In genomic region chr9:50734989-50735388, GRCm38 (mm10) we compare ENCODE assay signal across 8 mouse cellular contexts. TPM values are rescaled to one million over a fixed set of nuclear protein-coding genes. Genes with fewer than 3 reads are reported as not detected.
DNase-seq lines count a peak whose midpoint lies in the region; ATAC-seq lines count a peak whose summit lies in the region.

No protein-coding gene starts in this region.

- no peak for ATAC-seq in forebrain, embryonic 11.5 days (replicated peaks; ENCODE audit: low FRiP score)
- ATAC-seq in hindbrain, embryonic 14.5 days (ENCODE audit: low FRiP score) = no peak
- no peak for ATAC-seq in limb, embryonic 12.5 days (ENCODE audit: insufficient number of reproducible peaks, insufficient read depth, low FRiP score, low TSS enrichment, low read depth)
- ATAC-seq in neural tube, embryonic 15.5 days (ENCODE audit: low FRiP score) = no peak

- no peaks in the 10 kb centered on the region for H3K36me3 ChIP-seq in forebrain, embryonic 11.5 days (ENCODE audit: control insufficient read depth, insufficient read depth, low read length)
- H3K36me3 ChIP-seq in hindbrain, embryonic 14.5 days (replicated peaks; ENCODE audit: control insufficient read depth, insufficient read depth) = no peaks in the 10 kb centered on the region
- H3K36me3 ChIP-seq in limb, embryonic 12.5 days = no peaks in the 10 kb centered on the region
- H3K36me3 ChIP-seq in neural tube, embryonic 15.5 days = no peaks in the 10 kb centered on the region

- no peak overlapping the region for H3K9ac ChIP-seq in forebrain, embryonic 11.5 days (ENCODE audit: low read length)
- H3K9ac ChIP-seq in hindbrain, embryonic 14.5 days = no peak overlapping the region
- no peak overlapping the region for H3K9ac ChIP-seq in limb, embryonic 12.5 days (replicated peaks)
- no peak overlapping the region for H3K9ac ChIP-seq in neural tube, embryonic 15.5 days (replicated peaks)

- DNase-seq in right cerebral cortex, adult 2 months (ENCODE audit: low spot score in 2 of 2) = peak; percentile 59 to 75
- no peak for DNase-seq in right cerebral cortex, postnatal 14 days
- DNase-seq in adrenal gland, postnatal 36 days = peak; percentile 50 to 62
- peak; percentile 72 for DNase-seq in forebrain, embryonic 11.5 days (ENCODE audit: low spot score)
- peak; percentile 82 for DNase-seq in hindbrain, embryonic 14.5 days (ENCODE audit: low spot score)
- DNase-seq in thymus, adult 18-20 months = no peak

- 9% methylated on average over 9 of the region's 9 CpGs for WGBS in forebrain, embryonic 11.5 days
- WGBS in hindbrain, embryonic 14.5 days = 4% methylated on average over 9 of the region's 9 CpGs
- WGBS in limb, embryonic 12.5 days = 3% methylated on average over 9 of the region's 9 CpGs
- WGBS in neural tube, embryonic 15.5 days = 3% methylated on average over 9 of the region's 9 CpGs

- H3K4me2 ChIP-seq in forebrain, embryonic 11.5 days (ENCODE audit: low read depth, low read length, severe bottlenecking) = no peak overlapping the region
- peak overlapping the region; percentile 39 for H3K4me2 ChIP-seq in hindbrain, embryonic 14.5 days (replicated peaks)
- H3K4me2 ChIP-seq in limb, embryonic 12.5 days = 0 out of 2 replicates have a peak overlapping the region, but pooled peaks have one; percentile 15
- peak overlapping the region; percentile 47 for H3K4me2 ChIP-seq in neural tube, embryonic 15.5 days

- H3K4me1 ChIP-seq in forebrain, embryonic 11.5 days (replicated peaks; ENCODE audit: control insufficient read depth, insufficient read depth, low read length) = peaks cover 7% of the 10 kb centered on the region; the same call in 1 of the 2 replicates
- H3K4me1 ChIP-seq in hindbrain, embryonic 14.5 days (replicated peaks; ENCODE audit: control insufficient read depth, insufficient read depth, low read length) = peaks cover 14% of the 10 kb centered on the region
- peaks cover 7% of the 10 kb centered on the region for H3K4me1 ChIP-seq in limb, embryonic 12.5 days (replicated peaks)
- H3K4me1 ChIP-seq in neural tube, embryonic 15.5 days = peaks cover 13% of the 10 kb centered on the region

- H3K4me3 ChIP-seq in forebrain, embryonic 11.5 days (ENCODE audit: low read depth, low read length) = no peak overlapping the region
- H3K4me3 ChIP-seq in hindbrain, embryonic 14.5 days (replicated peaks; ENCODE audit: low read length) = no peak overlapping the region
- H3K4me3 ChIP-seq in limb, embryonic 12.5 days (replicated peaks) = no peak overlapping the region
- H3K4me3 ChIP-seq in neural tube, embryonic 15.5 days (replicated peaks) = no peak overlapping the region

- H3K9me3 ChIP-seq in forebrain, embryonic 11.5 days (ENCODE audit: control insufficient read depth, low read length) = no peaks in the 10 kb centered on the region
- H3K9me3 ChIP-seq in hindbrain, embryonic 14.5 days (ENCODE audit: control insufficient read depth, low read length) = no peaks in the 10 kb centered on the region
- no peaks in the 10 kb centered on the region for H3K9me3 ChIP-seq in limb, embryonic 12.5 days
- no peaks in the 10 kb centered on the region for H3K9me3 ChIP-seq in neural tube, embryonic 15.5 days (replicated peaks)

- H3K27me3 ChIP-seq in forebrain, embryonic 11.5 days (ENCODE audit: control insufficient read depth, insufficient read depth, low read length) = no peaks in the 10 kb centered on the region; the same call in 1 of the 2 replicates
- no peaks in the 10 kb centered on the region for H3K27me3 ChIP-seq in hindbrain, embryonic 14.5 days (ENCODE audit: control insufficient read depth, insufficient read depth, low read length)
- H3K27me3 ChIP-seq in limb, embryonic 12.5 days = no peaks in the 10 kb centered on the region
- no peaks in the 10 kb centered on the region for H3K27me3 ChIP-seq in neural tube, embryonic 15.5 days (replicated peaks)

- H3K27ac ChIP-seq in forebrain, embryonic 11.5 days (ENCODE audit: low read depth, low read length) = no peak overlapping the region
- no peak overlapping the region for H3K27ac ChIP-seq in hindbrain, embryonic 14.5 days
- no peak overlapping the region for H3K27ac ChIP-seq in limb, embryonic 12.5 days
- no peak overlapping the region for H3K27ac ChIP-seq in neural tube, embryonic 15.5 days (replicated peaks)

RNA-seq across cellular contexts. Expression of gene Dixdc1, which starts 4.3 kb away (rescaled TPM):
- total RNA-seq in adrenal gland, postnatal 36 days (2021) = 1 to 10 TPM; 5.6 to 6.2 TPM
- polyA plus RNA-seq in forebrain, embryonic 11.5 days (2014; fragmentation: Nextera tagmentation; extraction: Ambion mirVana) = 18.1 and 19.5 TPM in 2 replicates
- polyA plus RNA-seq in hindbrain, embryonic 14.5 days (2014; fragmentation: Nextera tagmentation; extraction: Ambion mirVana) = 35.3 and 37.2 TPM in 2 replicates
- polyA plus RNA-seq in limb, embryonic 12.5 days (2016; fragmentation: Nextera tagmentation; extraction: Ambion mirVana) = 29.5 and 30.4 TPM in 2 replicates
- polyA plus RNA-seq in neural tube, embryonic 15.5 days (2015; fragmentation: Nextera tagmentation; extraction: Ambion mirVana) = 28.3 and 30.4 TPM in 2 replicates

RNA-seq across cellular contexts. Expression of gene 2310030G06Rik, which starts 11.3 kb away (rescaled TPM):
- 1 to 10 TPM; 3.5 to 4.6 TPM for total RNA-seq in adrenal gland, postnatal 36 days (2021)
- 0.79 and 2.3 TPM in 2 replicates for polyA plus RNA-seq in forebrain, embryonic 11.5 days (2014; fragmentation: Nextera tagmentation; extraction: Ambion mirVana)
- polyA plus RNA-seq in hindbrain, embryonic 14.5 days (2014; fragmentation: Nextera tagmentation; extraction: Ambion mirVana) = 1.7 and 2.1 TPM in 2 replicates
- 2.2 and 3.5 TPM in 2 replicates for polyA plus RNA-seq in limb, embryonic 12.5 days (2016; fragmentation: Nextera tagmentation; extraction: Ambion mirVana)
- 2.3 and 3.3 TPM in 2 replicates for polyA plus RNA-seq in neural tube, embryonic 15.5 days (2015; fragmentation: Nextera tagmentation; extraction: Ambion mirVana)

RNA-seq across cellular contexts. Expression of gene Cryab, which starts 16.1 kb away (rescaled TPM):
- total RNA-seq in adrenal gland, postnatal 36 days (2021) = 10 to 100 TPM; 21.2 to 46.6 TPM
- polyA plus RNA-seq in forebrain, embryonic 11.5 days (2014; fragmentation: Nextera tagmentation; extraction: Ambion mirVana) = 5.5 and 6.0 TPM in 2 replicates
- 11.9 and 14.9 TPM in 2 replicates for polyA plus RNA-seq in hindbrain, embryonic 14.5 days (2014; fragmentation: Nextera tagmentation; extraction: Ambion mirVana)
- 28.0 and 31.2 TPM in 2 replicates for polyA plus RNA-seq in limb, embryonic 12.5 days (2016; fragmentation: Nextera tagmentation; extraction: Ambion mirVana)
- 24.7 and 28.2 TPM in 2 replicates for polyA plus RNA-seq in neural tube, embryonic 15.5 days (2015; fragmentation: Nextera tagmentation; extraction: Ambion mirVana)

RNA-seq across cellular contexts. Expression of gene Hspb2, which starts 17.2 kb away (rescaled TPM):
- 1 to 10 TPM; 1.5 to 2.2 TPM for total RNA-seq in adrenal gland, postnatal 36 days (2021)
- polyA plus RNA-seq in forebrain, embryonic 11.5 days (2014; fragmentation: Nextera tagmentation; extraction: Ambion mirVana) = 0.73 TPM in 1 of 2 replicates, not detected in the other
- 0.83 and 1.8 TPM in 2 replicates for polyA plus RNA-seq in hindbrain, embryonic 14.5 days (2014; fragmentation: Nextera tagmentation; extraction: Ambion mirVana)
- 13.3 and 19.2 TPM in 2 replicates for polyA plus RNA-seq in limb, embryonic 12.5 days (2016; fragmentation: Nextera tagmentation; extraction: Ambion mirVana)
- polyA plus RNA-seq in neural tube, embryonic 15.5 days (2015; fragmentation: Nextera tagmentation; extraction: Ambion mirVana) = 4.9 and 6.6 TPM in 2 replicates

RNA-seq across cellular contexts. Expression of gene Fdxacb1, which starts 33.0 kb away (rescaled TPM):
- total RNA-seq in adrenal gland, postnatal 36 days (2021) = 1 to 10 TPM; 4.2 to 6.1 TPM
- 12.6 and 14.0 TPM in 2 replicates for polyA plus RNA-seq in forebrain, embryonic 11.5 days (2014; fragmentation: Nextera tagmentation; extraction: Ambion mirVana)
- polyA plus RNA-seq in hindbrain, embryonic 14.5 days (2014; fragmentation: Nextera tagmentation; extraction: Ambion mirVana) = 10.1 and 10.7 TPM in 2 replicates
- 10.9 and 11.3 TPM in 2 replicates for polyA plus RNA-seq in limb, embryonic 12.5 days (2016; fragmentation: Nextera tagmentation; extraction: Ambion mirVana)
- polyA plus RNA-seq in neural tube, embryonic 15.5 days (2015; fragmentation: Nextera tagmentation; extraction: Ambion mirVana) = 9.0 and 10.8 TPM in 2 replicates

Comparison
In these comparisons a context has a peak if more than half of its experiments do, and no peak if none do; other contexts are left out.
1. DNase-seq: peak in right cerebral cortex, adult 2 months (2 of 2), adrenal gland, postnatal 36 days (2 of 2), forebrain, embryonic 11.5 days (single experiment) and hindbrain, embryonic 14.5 days (single experiment); none in right cerebral cortex, postnatal 14 days (single experiment) and thymus, adult 18-20 months (0 of 2).